Mouse (Mus musculus) kidney, embryonic 14.5 days (tissue): Measurements from ENCODE around the gene Gm26602. TPM values are rescaled to one million over a fixed set of nuclear protein-coding genes. Genes with fewer than 3 reads are reported as not detected.

Experiments used
- ATAC-seq: fragments of 200-750 bp; cut with Nextera tagmentation; 2 replicates; pipeline ENCODE4 v1.8.0; 2017; ENCODE audit warnings: moderate number of reproducible peaks, mild to moderate bottlenecking, moderate TSS enrichment, moderate library complexity; ENCODE audit not compliant: low FRiP score, low TSS enrichment
- H3K27ac ChIP-seq: fragments of 300-500 bp; sonication (generic); 2 replicates; pipeline ENCODE4 v1.5.1; 2014; ENCODE audit warnings: low read depth, mild to moderate bottlenecking, low read length, moderate library complexity, mixed read lengths
- H3K27me3 ChIP-seq: fragments of 300-500 bp; sonication (generic); 2 replicates; pipeline ENCODE4 v1.6.1; 2014; ENCODE audit warnings: mild to moderate bottlenecking, low read length; ENCODE audit not compliant: control insufficient read depth, insufficient read depth
- H3K36me3 ChIP-seq: fragments of 300-500 bp; sonication (generic); 2 replicates; pipeline ENCODE4 v1.6.1; 2014; ENCODE audit warnings: low read length, mixed read lengths; ENCODE audit not compliant: control insufficient read depth, insufficient read depth
- H3K4me1 ChIP-seq: fragments of 300-500 bp; sonication (generic); 2 replicates; pipeline ENCODE4 v1.6.1; 2014; ENCODE audit warnings: low read length, mixed read lengths; ENCODE audit not compliant: control insufficient read depth, insufficient read depth
- H3K4me2 ChIP-seq: fragments of 300-500 bp; sonication (generic); replicated peaks from 2 replicates; pipeline ENCODE4 v1.6.1; 2014; ENCODE audit warnings: low read depth, mild to moderate bottlenecking, low read length
- H3K4me3 ChIP-seq: fragments of 300-500 bp; sonication (generic); 2 replicates; pipeline ENCODE4 v1.5.1; 2014; ENCODE audit warnings: mild to moderate bottlenecking, low read length
- H3K9ac ChIP-seq: fragments of 300-500 bp; sonication (generic); 2 replicates; pipeline ENCODE4 v1.6.1; 2014; ENCODE audit warnings: low read depth, mild to moderate bottlenecking, low read length, moderate library complexity
- H3K9me3 ChIP-seq: fragments of 300-500 bp; sonication (generic); 2 replicates; pipeline ENCODE4 v1.6.1; 2016; ENCODE audit warnings: low read length; ENCODE audit not compliant: control insufficient read depth
- WGBS: fragments of 180-500 bp; shearing (Covaris S2); extraction: QIAGEN DNeasy Blood & Tissue Kit; methylation state at CpG from one replicate; pipeline ENCODE4 v1.1.7; 2014; 5-methylcytosine and 5-hydroxymethylcytosine counted together
- polyA plus RNA-seq: library from polyadenylated mRNA; unstranded; fragments of >200 nt; fragmentation: Nextera tagmentation; extraction: Ambion mirVana; gene quantifications from 2 replicates; pipeline ENCODE4 v1.2.1, GENCODE M21; 2014

The Gm26602 gene
- polyA plus RNA-seq, 1 experiment from 2014 or later = 10.8 TPM

- peak within 1 kb of the TSS; percentile 83 for H3K9ac ChIP-seq
- peak within 1 kb of the TSS; percentile 88 for H3K4me2 ChIP-seq
- H3K4me1 ChIP-seq = peaks cover 28% of the 10 kb centered on the region
- ATAC-seq = peak; percentile 70
- whole genome bisulfite sequencing = under 1% methylated on average over 63 of the region's 63 CpGs
- H3K27me3 ChIP-seq = peaks cover 15% of the 10 kb centered on the region
- H3K36me3 ChIP-seq = peaks cover 11% of the 10 kb centered on the region
- H3K4me3 ChIP-seq = peak within 1 kb of the TSS; percentile 74
- H3K27ac ChIP-seq = peak within 1 kb of the TSS; percentile 97
- H3K9me3 ChIP-seq = no peaks in the 10 kb centered on the region
Observed at GRCm38 (mm10) chr10:79926491-79927323, 16.1 kb downstream of the Gm26602 start, which contains the start of gene Arid3a. Gene Arid3a, plus strand, starts transcription at chr10:79927043.

GRCm38 (mm10) chr10:79927324-79928029, 16.8 kb downstream of the Gm26602 start:
- Histone ChIP-seq H3K36me3 (peaks cover 19% of the 10 kb centered on the region), H3K9me3 (no peaks in the 10 kb centered on the region), H3K4me3 (peak overlapping the region; percentile 74), H3K27me3 (peaks cover 8% of the 10 kb centered on the region), H3K27ac (peak overlapping the region; percentile 97), H3K9ac (peak overlapping the region; percentile 83), H3K4me1 (peaks cover 33% of the 10 kb centered on the region), H3K4me2 (peak overlapping the region; percentile 88)
- peak; percentile 47 for ATAC-seq
- WGBS = under 1% methylated on average over 52 of the region's 54 CpGs

GRCm38 (mm10) chr10:79928030-79928694, 17.5 kb downstream of the Gm26602 start:
- H3K9me3 ChIP-seq = no peaks in the 10 kb centered on the region
- H3K27ac ChIP-seq = peak overlapping the region; percentile 97
- WGBS = under 1% methylated on average over 29 of the region's 29 CpGs
- peaks cover 40% of the 10 kb centered on the region for H3K4me1 ChIP-seq
- H3K9ac ChIP-seq = peak overlapping the region; percentile 83
- peaks cover 19% of the 10 kb centered on the region for H3K36me3 ChIP-seq
- H3K4me3 ChIP-seq = peak overlapping the region; percentile 74
- H3K27me3 ChIP-seq = peaks cover 2% of the 10 kb centered on the region; the same call in 1 of the 2 replicates
- peak overlapping the region; percentile 88 for H3K4me2 ChIP-seq
- ATAC-seq = 0 out of 2 replicates have a peak, but pooled peaks have one; percentile 3

- Histone ChIP-seq H3K27ac (peak overlapping the region; percentile 97), H3K4me2 (peak overlapping the region; percentile 88), H3K9ac (peak overlapping the region; percentile 83)
Observed at GRCm38 (mm10) chr10:79928907-79929701, 18.4 kb downstream of the Gm26602 start.

GRCm38 (mm10) chr10:79929967-79930825, 19.5 kb downstream of the Gm26602 start:
- peaks cover 60% of the 10 kb centered on the region for H3K4me1 ChIP-seq
- peaks cover 31% of the 10 kb centered on the region for H3K36me3 ChIP-seq
- H3K27ac ChIP-seq = no peak overlapping the region
- no peak for ATAC-seq
- 0 out of 2 replicates have a peak overlapping the region, but pooled peaks have one; percentile 74 for H3K4me3 ChIP-seq
- no peak overlapping the region for H3K9ac ChIP-seq
- H3K4me2 ChIP-seq = no peak overlapping the region
- no peaks in the 10 kb centered on the region for H3K9me3 ChIP-seq
- H3K27me3 ChIP-seq = no peaks in the 10 kb centered on the region
- 86% methylated on average over 18 of the region's 18 CpGs for WGBS

More at GRCm38 (mm10) chr10:79928907-79929701, 18.4 kb downstream of the Gm26602 start:
- ATAC-seq = no peak
- 12% methylated on average over 8 of the region's 9 CpGs for WGBS
- peaks cover 50% of the 10 kb centered on the region for H3K4me1 ChIP-seq
- H3K36me3 ChIP-seq = peaks cover 25% of the 10 kb centered on the region
- peak overlapping the region; percentile 74 for H3K4me3 ChIP-seq
- no peaks in the 10 kb centered on the region for H3K9me3 ChIP-seq
- H3K27me3 ChIP-seq = no peaks in the 10 kb centered on the region

GRCm38 (mm10) chr10:79930826-79931186, 20.1 kb downstream of the Gm26602 start:
- Histone ChIP-seq H3K9me3 (no peaks in the 10 kb centered on the region), H3K4me3 (no peak overlapping the region), H3K4me1 (peaks cover 60% of the 10 kb centered on the region), H3K9ac (no peak overlapping the region), H3K27ac (no peak overlapping the region), H3K4me2 (no peak overlapping the region), H3K27me3 (no peaks in the 10 kb centered on the region), H3K36me3 (peaks cover 31% of the 10 kb centered on the region)
- WGBS = 91% methylated on average over 16 of the region's 16 CpGs
- ATAC-seq = no peak

- Histone ChIP-seq H3K4me1 (peaks cover 65% of the 10 kb centered on the region), H3K36me3 (peaks cover 31% of the 10 kb centered on the region), H3K27me3 (no peaks in the 10 kb centered on the region), H3K4me2 (0 out of 2 replicates have a peak overlapping the region, but pooled peaks have one; percentile 8), H3K4me3 (no peak overlapping the region), H3K9ac (no peak overlapping the region), H3K9me3 (no peaks in the 10 kb centered on the region), H3K27ac (peak overlapping the region; percentile 53; the same call in 1 of the 2 replicates)
- 81% methylated on average over 9 of the region's 9 CpGs for WGBS
- ATAC-seq = no peak
Observed at GRCm38 (mm10) chr10:79931797-79932196, 21.1 kb downstream of the Gm26602 start.
